Mouse (Mus musculus) heart, postnatal 14 days (tissue): ENCODE measurements around the gene Disc1. TPM values are rescaled to one million over a fixed set of nuclear protein-coding genes. Genes with fewer than 3 reads are reported as not detected.

ENCODE experiments used
- DNase-seq, 2 experiments: peaks; one replicate each; pipeline ENCODE4 v3.0.0; 2021 to 2022
- intact Hi-C: fragments of 180-260 bp; cut with DNase I; formaldehyde crosslinking; loops from one replicate; pipeline ENCODE4 v1.15.1; 2025
- total RNA-seq, 2 experiments: library from RNA; stranded (reverse); gene quantifications; 2 replicates each; pipeline ENCODE4 v1.2.3; 2021

Disc1 gene
- total RNA-seq, 2 experiments from 2014 or later = 3.1 to 3.9 TPM

GRCm38 (mm10) chr8:125201650-125202049 lies 147.7 kb downstream of the Disc1 start:
- no peak for DNase-seq

GRCm38 (mm10) chr8:125203016-125203415 lies 149.0 kb downstream of the Disc1 start:
- DNase-seq = no peak
- intact Hi-C loops = no loop called here

More at GRCm38 (mm10) chr8:125201650-125202049, 147.7 kb downstream of the Disc1 start:
- intact Hi-C loops = no loop called here

- intact Hi-C loops = no loop called here
Observed at GRCm38 (mm10) chr8:125205556-125205955, 151.6 kb downstream of the Disc1 start.

GRCm38 (mm10) chr8:125206391-125206790 lies 152.4 kb downstream of the Disc1 start:
- intact Hi-C loops = no loop called here
- no peak for DNase-seq

More at GRCm38 (mm10) chr8:125205556-125205955, 151.6 kb downstream of the Disc1 start:
- no peak for DNase-seq

- no peak for DNase-seq
- intact Hi-C loops = no loop called here
Observed at GRCm38 (mm10) chr8:125206962-125207361, 153.0 kb downstream of the Disc1 start.

GRCm38 (mm10) chr8:125212619-125213167 lies 158.7 kb downstream of the Disc1 start:
- DNase-seq = peak in 1 of 2 experiments; percentile 40
- intact Hi-C loops = no loop called here

GRCm38 (mm10) chr8:125217902-125218581 lies 164.0 kb downstream of the Disc1 start:
- intact Hi-C loops = no loop called here
- no peak for DNase-seq

GRCm38 (mm10) chr8:125218669-125219068 lies 164.7 kb downstream of the Disc1 start:
- no peak for DNase-seq
- intact Hi-C loops = no loop called here

- no peak for DNase-seq
- intact Hi-C loops = loop anchor here (5.0 kb wide), 1 partner anchor 33 kb away; no protein-coding TSS in a partner anchor
Observed at GRCm38 (mm10) chr8:125220608-125221007, 166.6 kb downstream of the Disc1 start.

GRCm38 (mm10) chr8:125221062-125221461 lies 167.1 kb downstream of the Disc1 start:
- DNase-seq = no peak
- intact Hi-C loops = loop anchor here (5.0 kb wide), 1 partner anchor 34 kb away; no protein-coding TSS in a partner anchor

GRCm38 (mm10) chr8:125223031-125223753 lies 169.2 kb downstream of the Disc1 start:
- intact Hi-C loops = loop anchor here (5.0 kb wide), 1 partner anchor 36 kb away; no protein-coding TSS in a partner anchor
- DNase-seq = no peak

- DNase-seq = peak in 1 of 2 experiments; percentile 26
- intact Hi-C loops = loop anchor here (5.0 kb wide), 1 partner anchor 37 kb away; no protein-coding TSS in a partner anchor
Observed at GRCm38 (mm10) chr8:125224271-125224699, 170.3 kb downstream of the Disc1 start.

GRCm38 (mm10) chr8:125225266-125225665 lies 171.3 kb downstream of the Disc1 start:
- intact Hi-C loops = loop anchor here (5.0 kb wide), 1 partner anchor 62 kb away; no protein-coding TSS in a partner anchor
- DNase-seq = no peak

- DNase-seq = peak; percentile 58 to 62
- intact Hi-C loops = loop anchor here (5.0 kb wide), 1 partner anchor 60 kb away; no protein-coding TSS in a partner anchor
Observed at GRCm38 (mm10) chr8:125226989-125227624, 173.1 kb downstream of the Disc1 start.

- no peak for DNase-seq
- intact Hi-C loops = no loop called here
Observed at GRCm38 (mm10) chr8:125230526-125231131, 176.6 kb downstream of the Disc1 start.

- intact Hi-C loops = no loop called here
- no peak for DNase-seq
Observed at GRCm38 (mm10) chr8:125232724-125233123, 178.7 kb downstream of the Disc1 start.

GRCm38 (mm10) chr8:125235898-125236835 lies 182.2 kb downstream of the Disc1 start:
- peak; percentile 43 to 52 for DNase-seq
- intact Hi-C loops = no loop called here

GRCm38 (mm10) chr8:125240763-125241162 lies 186.8 kb downstream of the Disc1 start:
- DNase-seq = no peak
- intact Hi-C loops = no loop called here

- intact Hi-C loops = no loop called here
- DNase-seq = peak; percentile 41 to 65
Observed at GRCm38 (mm10) chr8:125242382-125242781, 188.4 kb downstream of the Disc1 start.
